Mouse (Mus musculus) neural tube, embryonic 14.5 days (tissue): ENCODE data around the gene Arid1b. TPM values are rescaled to one million over a fixed set of nuclear protein-coding genes. Genes with fewer than 3 reads are reported as not detected.

ENCODE experiments used
- ATAC-seq: fragments of 200-750 bp; cut with Nextera tagmentation; 2 replicates; pipeline ENCODE4 v1.8.0; 2017; ENCODE audit warnings: low read depth, mild to moderate bottlenecking, moderate TSS enrichment, moderate library complexity
- H3K27ac ChIP-seq: fragments of 300-500 bp; sonication (generic); 2 replicates; pipeline ENCODE4 v1.5.1; 2014; ENCODE audit warnings: low read depth, mild to moderate bottlenecking, control low read depth, low read length, moderate library complexity, mixed read lengths
- H3K27me3 ChIP-seq: fragments of 300-500 bp; sonication (generic); 2 replicates; pipeline ENCODE4 v1.6.1; 2014; ENCODE audit warnings: low read length; ENCODE audit not compliant: control insufficient read depth, insufficient read depth
- H3K36me3 ChIP-seq: fragments of 300-500 bp; sonication (generic); 2 replicates; pipeline ENCODE4 v1.6.1; 2014; ENCODE audit warnings: low read length, mixed read lengths; ENCODE audit not compliant: control insufficient read depth, insufficient read depth
- H3K4me1 ChIP-seq: fragments of 300-500 bp; sonication (generic); 2 replicates; pipeline ENCODE4 v1.6.1; 2014; ENCODE audit warnings: low read length; ENCODE audit not compliant: control insufficient read depth, insufficient read depth
- H3K4me2 ChIP-seq: fragments of 300-500 bp; sonication (generic); 2 replicates; pipeline ENCODE4 v1.6.1; 2014; ENCODE audit warnings: mild to moderate bottlenecking, low read depth, low read length, control low read depth
- H3K4me3 ChIP-seq: fragments of 300-500 bp; sonication (generic); 2 replicates; pipeline ENCODE4 v1.5.1; 2014; ENCODE audit warnings: low read depth, low read length, control low read depth, mixed read lengths
- H3K9ac ChIP-seq: fragments of 300-500 bp; sonication (generic); replicated peaks from 2 replicates; pipeline ENCODE4 v1.6.1; 2014; ENCODE audit warnings: low read depth, mild to moderate bottlenecking, control low read depth, low read length, mixed read lengths
- H3K9me3 ChIP-seq: fragments of 300-500 bp; sonication (generic); 2 replicates; pipeline ENCODE4 v1.6.1; 2016; ENCODE audit warnings: low read length; ENCODE audit not compliant: control insufficient read depth
- WGBS: fragments of 180-500 bp; shearing (Covaris S2); extraction: QIAGEN DNeasy Blood & Tissue Kit; methylation state at CpG from one replicate; pipeline ENCODE4 v1.1.7; 2014; 5-methylcytosine and 5-hydroxymethylcytosine counted together
- polyA plus RNA-seq: library from polyadenylated mRNA; unstranded; fragments of >200 nt; fragmentation: Nextera tagmentation; extraction: Ambion mirVana; gene quantifications from 2 replicates; pipeline ENCODE4 v1.2.1, GENCODE M21; 2014

Gene Arid1b
- polyA plus RNA-seq, 1 experiment from 2014 or later = 22.2 TPM

DNA sequence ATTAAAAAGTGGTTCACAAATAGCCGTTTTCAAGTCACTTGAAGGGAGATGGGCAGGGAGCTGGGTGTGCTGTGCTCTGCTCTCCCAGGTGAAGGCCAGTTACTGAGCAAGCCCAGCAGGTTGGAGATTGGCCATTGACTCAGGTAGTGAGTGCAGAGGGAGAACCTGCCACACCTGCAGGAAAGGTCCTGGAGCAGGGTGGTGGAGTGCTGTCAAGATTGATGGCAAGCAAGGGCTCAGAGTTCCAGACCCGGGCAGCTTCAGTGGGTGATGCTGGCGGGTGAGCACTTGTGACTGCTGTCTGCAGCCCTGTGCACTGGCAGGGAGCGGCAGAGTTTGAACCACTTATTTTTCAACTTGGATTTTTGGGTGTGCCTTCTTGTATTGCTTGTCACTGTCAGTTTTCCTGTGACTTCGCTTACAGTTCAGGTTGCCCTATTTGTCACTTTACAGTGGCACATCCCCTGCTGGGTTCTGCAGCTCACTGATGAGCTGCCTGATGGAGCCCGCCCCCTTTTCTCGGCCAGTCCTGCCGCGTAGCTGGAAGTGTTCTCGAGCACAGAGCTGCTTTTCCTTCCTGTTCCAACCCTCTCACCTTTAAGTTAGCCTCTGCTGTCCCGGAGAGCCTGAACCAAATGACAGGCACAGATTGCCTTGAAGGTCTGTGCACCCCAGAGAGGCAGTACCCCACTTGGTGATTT is 27.3 kb downstream of the Arid1b start:
- Histone ChIP-seq H3K4me1 (peaks cover 20% of the 10 kb centered on the region), H3K4me3 (no peak overlapping the region), H3K4me2 (no peak overlapping the region), H3K36me3 (no peaks in the 10 kb centered on the region), H3K27ac (no peak overlapping the region), H3K27me3 (no peaks in the 10 kb centered on the region), H3K9me3 (no peaks in the 10 kb centered on the region), H3K9ac (no peak overlapping the region)
- WGBS = 32% methylated on average over 11 of the region's 11 CpGs
- ATAC-seq = 0 out of 2 replicates have a peak, but pooled peaks have one; percentile 23

DNA sequence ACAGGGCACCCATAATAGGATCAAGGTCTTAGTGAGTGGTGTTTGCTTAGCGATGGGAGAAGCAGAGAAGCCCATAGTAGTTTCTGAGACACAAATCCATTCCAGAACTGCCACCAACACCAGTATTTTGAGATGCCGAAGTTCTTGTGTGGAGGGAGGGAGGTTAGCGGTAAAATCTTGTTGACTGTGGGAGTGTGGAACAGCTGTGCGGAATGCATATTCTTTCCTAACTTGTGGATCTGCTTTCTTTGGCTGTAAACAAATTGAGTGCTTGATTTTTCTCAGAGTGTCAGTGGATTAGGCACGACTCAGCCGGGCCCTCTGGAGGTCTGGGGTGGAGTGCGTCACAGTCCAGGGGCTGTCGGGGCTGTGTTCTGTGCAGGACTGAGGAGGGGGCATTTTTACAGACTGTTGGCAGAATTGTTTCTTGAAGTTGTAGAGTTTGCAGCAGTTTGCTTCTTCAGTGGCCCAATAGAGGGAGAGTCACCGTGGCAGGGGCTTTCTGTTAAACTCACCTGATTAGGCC is 27.9 kb downstream of the Arid1b start:
- Histone ChIP-seq H3K9me3 (no peaks in the 10 kb centered on the region), H3K27me3 (no peaks in the 10 kb centered on the region), H3K36me3 (no peaks in the 10 kb centered on the region), H3K4me3 (no peak overlapping the region), H3K4me1 (peaks cover 20% of the 10 kb centered on the region), H3K4me2 (no peak overlapping the region), H3K9ac (no peak overlapping the region), H3K27ac (no peak overlapping the region)
- 74% methylated on average over 9 of the region's 9 CpGs for WGBS
- ATAC-seq = no peak

DNA sequence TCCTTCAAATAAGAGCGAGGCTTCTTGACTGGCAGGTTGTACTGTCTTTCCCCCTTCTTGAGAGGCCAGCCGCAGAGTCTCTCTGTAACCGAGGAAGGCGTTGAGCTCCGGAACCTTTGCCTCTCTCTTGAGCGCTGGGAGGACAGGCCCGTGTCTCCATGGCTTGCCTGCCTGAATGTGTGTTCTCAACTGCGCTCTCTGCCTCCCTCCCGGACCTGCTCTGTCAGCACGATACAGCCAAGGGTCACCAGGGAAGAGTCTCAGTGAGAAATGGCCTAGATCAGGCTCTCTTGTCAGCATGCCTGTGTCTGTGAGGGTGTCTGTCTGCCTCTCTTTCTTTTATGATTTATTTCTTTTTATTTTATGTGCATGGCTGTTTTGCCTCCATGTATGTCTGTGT is 29.6 kb downstream of the Arid1b start:
- peaks cover 20% of the 10 kb centered on the region for H3K4me1 ChIP-seq
- H3K27ac ChIP-seq = no peak overlapping the region
- 68% methylated on average over 10 of the region's 10 CpGs for WGBS
- H3K9ac ChIP-seq = no peak overlapping the region
- H3K36me3 ChIP-seq = no peaks in the 10 kb centered on the region
- H3K4me2 ChIP-seq = no peak overlapping the region
- ATAC-seq = no peak
- no peak overlapping the region for H3K4me3 ChIP-seq
- H3K27me3 ChIP-seq = no peaks in the 10 kb centered on the region
- H3K9me3 ChIP-seq = no peaks in the 10 kb centered on the region

DNA sequence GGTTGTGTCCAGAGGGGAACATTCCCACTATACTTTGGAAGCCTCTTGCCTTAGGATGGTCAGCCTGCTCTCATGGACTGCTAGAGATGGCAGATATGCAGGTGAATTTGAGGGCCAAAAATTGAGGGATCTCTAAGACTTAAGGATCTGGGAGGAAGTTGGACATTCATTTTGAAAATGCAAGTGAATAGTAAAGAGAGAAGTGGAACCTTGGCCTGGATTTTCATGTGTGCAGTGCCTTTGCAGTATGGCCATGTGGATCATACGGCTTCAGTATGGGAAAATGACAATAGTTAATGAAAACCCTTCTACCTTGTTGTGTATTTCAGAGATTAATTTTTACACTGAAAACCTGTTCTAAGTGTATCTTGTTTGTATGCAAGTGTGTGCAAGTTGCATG is 31.3 kb downstream of the Arid1b start:
- no peaks in the 10 kb centered on the region for H3K36me3 ChIP-seq
- peaks cover 19% of the 10 kb centered on the region for H3K4me1 ChIP-seq
- H3K27me3 ChIP-seq = no peaks in the 10 kb centered on the region
- H3K4me3 ChIP-seq = no peak overlapping the region
- 97% methylated on average over 1 of the region's 1 CpGs for WGBS
- H3K9ac ChIP-seq = no peak overlapping the region
- ATAC-seq = no peak
- H3K4me2 ChIP-seq = no peak overlapping the region
- H3K27ac ChIP-seq = no peak overlapping the region
- no peaks in the 10 kb centered on the region for H3K9me3 ChIP-seq

DNA sequence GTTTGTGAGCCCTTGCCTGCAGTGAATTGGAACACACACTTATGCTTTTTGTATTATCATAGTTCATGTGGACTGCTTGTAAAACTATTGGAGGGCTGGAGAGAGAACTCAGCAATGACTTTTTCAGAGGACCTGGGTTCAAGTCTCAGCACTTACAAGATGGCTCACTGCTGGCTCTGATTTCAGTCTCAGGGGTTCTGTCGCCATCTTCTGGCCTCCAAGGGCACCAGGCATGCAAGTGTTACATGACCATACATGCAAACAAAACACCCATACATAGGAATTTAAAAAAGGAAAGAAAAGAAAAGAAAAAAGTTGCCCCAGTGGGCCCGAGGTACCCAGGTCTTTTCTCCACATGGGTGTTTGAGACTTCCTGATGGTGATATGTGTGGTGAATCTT is 32.4 kb downstream of the Arid1b start:
- no peak for ATAC-seq
- no peak overlapping the region for H3K9ac ChIP-seq
- H3K27ac ChIP-seq = no peak overlapping the region
- H3K9me3 ChIP-seq = no peaks in the 10 kb centered on the region
- no peak overlapping the region for H3K4me3 ChIP-seq
- no peaks in the 10 kb centered on the region for H3K36me3 ChIP-seq
- no peak overlapping the region for H3K4me2 ChIP-seq
- no peaks in the 10 kb centered on the region for H3K27me3 ChIP-seq
- H3K4me1 ChIP-seq = peaks cover 8% of the 10 kb centered on the region; the same call in 1 of the 2 replicates
- WGBS = 64% methylated on average over 2 of the region's 2 CpGs

DNA sequence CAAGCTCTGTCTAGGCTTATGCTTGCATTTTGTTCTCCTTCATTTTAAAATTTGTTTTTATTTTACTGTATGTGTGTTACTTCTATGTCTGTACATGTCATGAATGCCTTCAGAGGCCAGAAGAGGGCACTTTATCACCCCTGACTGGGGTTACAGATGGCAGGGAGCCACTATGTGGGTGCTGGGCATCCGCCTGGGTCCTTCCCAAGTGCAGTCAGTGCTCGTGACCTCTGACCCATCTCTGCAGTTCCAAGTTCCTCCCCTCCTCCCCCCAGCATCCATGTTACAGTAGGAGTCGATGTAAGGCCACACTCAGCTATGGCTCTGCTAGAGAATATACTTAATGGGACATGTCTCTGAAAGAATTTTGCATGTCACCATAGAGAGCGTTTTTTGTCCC is 35.0 kb downstream of the Arid1b start:
- no peak overlapping the region for H3K9ac ChIP-seq
- H3K4me2 ChIP-seq = no peak overlapping the region
- no peaks in the 10 kb centered on the region for H3K36me3 ChIP-seq
- no peaks in the 10 kb centered on the region for H3K27me3 ChIP-seq
- peaks cover 4% of the 10 kb centered on the region; the same call in 1 of the 2 replicates for H3K4me1 ChIP-seq
- 94% methylated on average over 4 of the region's 4 CpGs for WGBS
- H3K4me3 ChIP-seq = no peak overlapping the region
- H3K9me3 ChIP-seq = no peaks in the 10 kb centered on the region
- no peak for ATAC-seq
- no peak overlapping the region for H3K27ac ChIP-seq

DNA sequence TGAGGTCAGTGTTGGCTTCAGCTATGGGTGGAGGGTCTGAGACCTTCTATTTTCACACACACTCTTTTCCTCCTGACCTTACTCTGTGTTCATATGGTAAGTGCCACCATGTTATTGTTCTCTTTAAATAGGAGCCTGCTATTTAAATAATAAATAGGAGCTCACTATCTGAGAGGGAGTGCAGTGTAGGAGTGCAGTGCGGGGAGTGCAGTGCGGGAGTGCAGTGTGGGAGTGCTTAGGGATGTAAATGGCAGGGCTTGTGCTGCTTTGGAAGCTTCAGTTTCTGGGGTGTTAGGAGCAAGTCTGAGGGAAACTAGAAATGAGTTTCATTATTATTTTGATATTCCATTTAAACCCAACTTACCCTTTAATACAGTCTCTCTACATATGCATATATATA is 36.2 kb downstream of the Arid1b start:
- Histone ChIP-seq H3K9ac (no peak overlapping the region), H3K4me1 (peaks cover 4% of the 10 kb centered on the region; the same call in 1 of the 2 replicates), H3K4me3 (no peak overlapping the region), H3K4me2 (no peak overlapping the region), H3K36me3 (no peaks in the 10 kb centered on the region), H3K27ac (no peak overlapping the region), H3K27me3 (no peaks in the 10 kb centered on the region), H3K9me3 (no peaks in the 10 kb centered on the region)
- no peak; the same call in 1 of the 2 replicates for ATAC-seq
- 61% methylated on average over 2 of the region's 2 CpGs for WGBS

DNA sequence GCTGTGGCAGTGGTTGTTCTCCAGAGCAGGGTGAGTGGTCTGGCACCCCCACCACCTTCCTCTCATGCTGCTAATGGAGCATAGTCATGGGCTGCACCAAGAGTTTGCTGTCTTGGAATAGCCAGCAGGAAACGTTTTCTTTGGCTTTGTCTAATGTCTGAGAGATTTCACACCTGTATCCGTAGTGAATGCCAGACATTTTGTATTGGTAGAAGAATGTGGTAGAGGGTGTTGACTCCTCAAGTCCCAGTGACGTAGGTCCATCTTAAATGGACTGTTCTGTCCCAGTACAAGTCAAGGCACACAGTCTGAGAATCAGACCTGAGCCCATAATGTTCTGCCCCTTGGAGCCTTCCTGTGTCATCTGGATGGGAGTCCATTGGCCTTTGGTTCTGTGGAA is 39.2 kb downstream of the Arid1b start:
- Histone ChIP-seq H3K27me3 (no peaks in the 10 kb centered on the region), H3K4me1 (peaks cover 3% of the 10 kb centered on the region; the same call in 1 of the 2 replicates), H3K9ac (no peak overlapping the region), H3K9me3 (no peaks in the 10 kb centered on the region), H3K4me2 (no peak overlapping the region), H3K27ac (no peak overlapping the region), H3K36me3 (no peaks in the 10 kb centered on the region), H3K4me3 (no peak overlapping the region)
- no peak for ATAC-seq
- WGBS = 79% methylated on average over 3 of the region's 3 CpGs

DNA sequence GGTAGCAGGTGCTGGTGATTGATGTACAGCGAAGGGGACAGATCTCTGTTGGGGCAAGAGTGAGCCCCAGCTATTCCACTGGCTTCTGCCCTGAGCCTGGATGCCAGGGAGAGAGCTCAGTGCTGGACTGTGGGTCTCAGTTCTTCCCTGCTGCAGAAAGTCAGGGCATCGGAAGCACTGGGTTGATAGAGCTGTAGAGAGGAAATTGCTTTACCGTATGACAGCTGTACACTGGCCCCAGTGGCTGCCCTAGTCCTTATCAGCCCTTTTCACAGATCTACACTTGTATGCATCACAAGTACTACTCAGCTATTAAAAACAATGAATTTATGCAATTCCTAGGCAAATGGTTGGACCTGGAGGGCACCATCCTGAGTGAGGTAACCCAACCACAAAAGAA is 40.1 kb downstream of the Arid1b start:
- H3K27me3 ChIP-seq = no peaks in the 10 kb centered on the region
- no peak overlapping the region for H3K9ac ChIP-seq
- H3K27ac ChIP-seq = no peak overlapping the region
- H3K4me3 ChIP-seq = no peak overlapping the region
- H3K9me3 ChIP-seq = no peaks in the 10 kb centered on the region
- WGBS = 89% methylated on average over 3 of the region's 3 CpGs
- ATAC-seq = no peak
- no peak overlapping the region for H3K4me2 ChIP-seq
- no peaks in the 10 kb centered on the region for H3K36me3 ChIP-seq
- peaks cover 3% of the 10 kb centered on the region; the same call in 1 of the 2 replicates for H3K4me1 ChIP-seq
